Mouse (Mus musculus) limb, embryonic 14.5 days (tissue): ENCODE data around the gene AI464131. TPM values are rescaled to one million over a fixed set of nuclear protein-coding genes. Genes with fewer than 3 reads are reported as not detected.

ENCODE experiments used
- ATAC-seq: fragments of 200-750 bp; cut with Nextera tagmentation; 2 replicates; pipeline ENCODE4 v1.8.0; 2017; ENCODE audit warnings: low read depth, moderate number of reproducible peaks, moderate TSS enrichment; ENCODE audit not compliant: low FRiP score
- DNase-seq: peaks from one replicate; pipeline ENCODE4 v3.0.0-alpha.2; 2015; ENCODE audit warnings: low spot score
- H3K27ac ChIP-seq: fragments of 300-500 bp; sonication (generic); replicated peaks from 2 replicates; pipeline ENCODE4 v1.5.1; 2014; ENCODE audit warnings: low read depth, mild to moderate bottlenecking, low read length, moderate library complexity, mixed read lengths
- H3K27me3 ChIP-seq: fragments of 300-500 bp; sonication (generic); 2 replicates; pipeline ENCODE4 v1.6.1; 2014; ENCODE audit warnings: low read length, mixed read lengths; ENCODE audit not compliant: control insufficient read depth, insufficient read depth
- H3K36me3 ChIP-seq: fragments of 300-500 bp; sonication (generic); 2 replicates; pipeline ENCODE4 v1.6.1; 2014; ENCODE audit warnings: mild to moderate bottlenecking, low read length, moderate library complexity, mixed read lengths; ENCODE audit not compliant: control insufficient read depth, insufficient read depth
- H3K4me1 ChIP-seq: fragments of 300-500 bp; sonication (generic); 2 replicates; pipeline ENCODE4 v1.6.1; 2014; ENCODE audit warnings: antibody characterized with exemption, low read length, mixed read lengths; ENCODE audit not compliant: control insufficient read depth, insufficient read depth
- H3K4me2 ChIP-seq: fragments of 300-500 bp; sonication (generic); replicated peaks from 2 replicates; pipeline ENCODE4 v1.6.1; 2014; ENCODE audit warnings: low read depth, mild to moderate bottlenecking, low read length, moderate library complexity; ENCODE audit not compliant: severe bottlenecking
- H3K4me3 ChIP-seq: fragments of 300-500 bp; sonication (generic); replicated peaks from 2 replicates; pipeline ENCODE4 v1.5.1; 2014; ENCODE audit warnings: low read length
- H3K9ac ChIP-seq: fragments of 300-500 bp; sonication (generic); 2 replicates; pipeline ENCODE4 v1.6.1; 2014; ENCODE audit warnings: mild to moderate bottlenecking, low read depth, low read length, moderate library complexity; ENCODE audit not compliant: severe bottlenecking
- H3K9me3 ChIP-seq: fragments of 300-500 bp; sonication (generic); 2 replicates; pipeline ENCODE4 v1.6.1; 2016; ENCODE audit warnings: low read length; ENCODE audit not compliant: control insufficient read depth
- POLR2A ChIP-seq: fragments of 200-500 bp; IDR thresholded peaks from 2 replicates; pipeline ENCODE4 v1.8.0; 2012; ENCODE audit warnings: inconsistent platforms, mild to moderate bottlenecking, moderate library complexity, borderline replicate concordance; ENCODE audit not compliant: insufficient read depth, insufficient read length; ENCODE audit errors: extremely low read depth
- WGBS: fragments of 180-500 bp; shearing (Covaris S2); extraction: QIAGEN DNeasy Blood & Tissue Kit; methylation state at CpG from one replicate; pipeline ENCODE4 v1.1.7; 2014; 5-methylcytosine and 5-hydroxymethylcytosine counted together
- polyA plus RNA-seq, 2 experiments: library from polyadenylated mRNA; depleted of rRNA in 1 of 2; stranded (reverse) in 1 of 2; unstranded in 1 of 2; fragments of >200 nt; fragmentation: Nextera tagmentation in 1 of 2; extraction: Ambion mirVana in 1 of 2; gene quantifications; 2 replicates each; pipeline versions ENCODE4 v1.2.1 to v1.2.3; 2012 to 2014

Gene AI464131
- polyA plus RNA-seq, 2 experiments: 5.4 to 5.9 TPM

DNA sequence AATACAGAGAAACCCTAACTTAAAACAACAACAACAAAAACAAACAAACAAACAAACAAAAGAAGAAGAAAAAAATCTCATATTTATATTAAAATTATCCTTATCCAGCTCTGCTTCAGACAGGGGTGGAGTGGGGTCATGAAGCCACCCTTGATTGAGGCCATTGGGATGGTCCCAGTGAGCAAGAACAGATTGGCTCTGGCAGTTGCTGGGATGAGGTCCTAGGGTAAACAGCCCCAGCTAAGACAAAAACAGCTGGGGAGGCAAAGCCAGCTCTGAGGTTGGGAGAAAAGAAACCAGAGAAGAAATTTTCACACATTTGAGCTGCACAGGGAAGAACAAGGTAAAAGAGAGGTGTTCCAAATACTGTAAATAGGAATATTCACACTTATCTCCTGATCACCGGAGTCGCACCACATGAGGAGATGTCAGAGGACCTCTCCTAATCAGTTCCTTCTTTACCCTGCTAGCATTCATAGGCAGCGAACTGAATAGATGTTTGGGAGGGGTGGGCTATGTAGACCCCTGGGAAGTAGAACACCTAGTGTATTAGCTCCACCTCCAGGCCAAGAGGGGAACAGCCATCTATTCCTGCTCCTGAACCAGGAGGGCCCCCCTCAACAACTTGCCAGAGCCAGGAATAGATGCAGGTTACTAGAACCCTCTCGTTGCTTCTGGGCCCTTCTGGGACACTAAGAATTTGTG, 24.0 kb downstream of the AI464131 start:
- Histone ChIP-seq H3K4me3 (no peak overlapping the region), H3K27ac (no peak overlapping the region), H3K9me3 (no peaks in the 10 kb centered on the region), H3K9ac (no peak overlapping the region), H3K4me2 (no peak overlapping the region), H3K36me3 (no peaks in the 10 kb centered on the region), H3K4me1 (peaks cover 12% of the 10 kb centered on the region), H3K27me3 (no peaks in the 10 kb centered on the region)
- TF ChIP-seq POLR2A: no peak
- ATAC-seq (no peak), DNase-seq (no peak)
- 55% methylated on average over 4 of the region's 4 CpGs for WGBS

DNA sequence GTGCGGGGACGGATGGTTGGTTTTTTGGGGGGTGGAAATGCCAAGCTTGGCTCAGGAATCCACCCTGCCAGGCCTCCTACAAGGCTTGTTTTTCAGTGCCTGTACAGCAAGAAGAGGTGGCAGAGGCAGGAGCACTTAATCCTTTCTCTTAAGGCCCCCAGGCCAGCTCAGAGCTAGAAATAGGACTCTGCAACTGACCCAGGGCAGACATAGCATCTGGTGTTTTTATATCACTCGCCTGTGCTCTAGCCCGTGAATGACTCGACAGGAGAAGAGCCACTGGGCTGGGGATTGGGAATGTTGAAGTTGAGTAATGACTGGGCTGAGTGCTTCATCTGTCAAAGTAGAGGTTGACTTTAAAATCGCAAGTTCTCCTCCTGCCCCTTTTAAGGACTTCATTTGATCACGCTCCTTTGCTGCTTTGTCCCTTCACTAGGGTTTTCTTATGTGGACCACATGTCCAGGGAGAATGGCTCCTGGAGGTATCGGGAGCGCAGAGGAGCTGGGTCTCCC, 25.2 kb downstream of the AI464131 start:
- no peak for TF ChIP-seq POLR2A
- Histone ChIP-seq H3K36me3 (no peaks in the 10 kb centered on the region), H3K27ac (no peak overlapping the region), H3K9ac (no peak overlapping the region), H3K27me3 (no peaks in the 10 kb centered on the region), H3K4me1 (peaks cover 12% of the 10 kb centered on the region), H3K4me2 (no peak overlapping the region), H3K9me3 (no peaks in the 10 kb centered on the region), H3K4me3 (no peak overlapping the region)
- no peak for ATAC-seq
- no peak for DNase-seq
- 75% methylated on average over 9 of the region's 9 CpGs for WGBS

DNA sequence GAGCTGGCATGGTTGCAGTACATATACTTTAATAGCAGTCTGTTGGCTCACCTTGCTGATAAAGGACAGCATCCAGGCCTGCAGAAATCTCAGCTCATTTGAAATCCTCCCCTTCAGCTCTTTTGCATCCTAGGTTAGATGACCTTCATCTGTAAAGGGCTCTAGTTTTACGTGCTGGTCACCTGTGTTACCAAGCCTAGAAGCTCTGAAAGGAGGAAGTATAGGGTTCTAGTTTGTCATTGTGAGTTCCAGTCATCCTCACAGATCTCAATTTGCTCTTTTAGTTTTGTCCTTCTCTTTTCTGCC, 31.5 kb downstream of the AI464131 start:
- Histone ChIP-seq H3K27ac (no peak overlapping the region), H3K9me3 (no peaks in the 10 kb centered on the region), H3K4me2 (no peak overlapping the region), H3K36me3 (no peaks in the 10 kb centered on the region), H3K4me3 (no peak overlapping the region), H3K4me1 (0 out of 2 replicates have a peak, but pooled peaks cover 6% of the 10 kb centered on the region), H3K27me3 (no peaks in the 10 kb centered on the region), H3K9ac (no peak overlapping the region)
- no peak for TF ChIP-seq POLR2A
- no peak for DNase-seq
- WGBS: 73% methylated on average over 1 of the region's 1 CpGs
- no peak for ATAC-seq

DNA sequence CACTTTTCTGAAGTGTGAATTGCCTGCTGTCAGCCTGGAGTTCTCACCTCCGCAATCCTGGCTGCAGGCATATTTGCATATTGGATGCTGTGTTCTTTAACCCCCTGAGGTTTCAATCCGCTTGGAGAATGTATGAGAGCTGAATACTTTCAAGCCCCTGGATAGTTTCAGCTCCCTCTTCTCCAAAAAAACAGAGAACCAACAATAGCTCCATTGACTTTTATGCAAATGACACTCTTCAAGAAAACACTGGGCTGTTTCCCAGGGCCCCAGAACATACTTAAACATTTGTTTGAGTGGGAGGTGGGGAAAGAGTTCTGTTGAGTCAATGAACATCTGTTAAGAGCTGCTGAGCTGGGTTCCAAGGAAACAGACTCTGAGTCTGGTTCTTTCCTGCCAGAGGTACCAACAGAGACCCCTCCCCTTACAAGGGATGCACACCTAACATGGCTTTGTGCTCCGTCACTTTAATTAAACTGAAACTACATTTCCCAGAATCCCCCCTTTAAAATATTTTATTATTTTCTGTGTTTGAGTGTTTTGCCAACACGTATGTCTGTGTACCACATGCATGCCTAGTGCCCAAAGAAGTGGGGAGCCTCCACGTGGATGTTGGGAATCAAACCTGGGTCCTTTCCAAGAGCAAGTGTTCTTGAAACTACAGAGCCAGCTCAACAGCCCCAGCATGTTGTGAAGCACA, 32.0 kb downstream of the AI464131 start:
- DNase-seq (peak; percentile 5), ATAC-seq (no peak)
- 37% methylated on average over 5 of the region's 5 CpGs for WGBS
- Histone ChIP-seq H3K4me1 (0 out of 2 replicates have a peak, but pooled peaks cover 6% of the 10 kb centered on the region), H3K27ac (no peak overlapping the region), H3K27me3 (no peaks in the 10 kb centered on the region), H3K36me3 (no peaks in the 10 kb centered on the region), H3K9ac (no peak overlapping the region), H3K4me2 (no peak overlapping the region), H3K4me3 (no peak overlapping the region), H3K9me3 (no peaks in the 10 kb centered on the region)
- TF ChIP-seq POLR2A: no peak

DNA sequence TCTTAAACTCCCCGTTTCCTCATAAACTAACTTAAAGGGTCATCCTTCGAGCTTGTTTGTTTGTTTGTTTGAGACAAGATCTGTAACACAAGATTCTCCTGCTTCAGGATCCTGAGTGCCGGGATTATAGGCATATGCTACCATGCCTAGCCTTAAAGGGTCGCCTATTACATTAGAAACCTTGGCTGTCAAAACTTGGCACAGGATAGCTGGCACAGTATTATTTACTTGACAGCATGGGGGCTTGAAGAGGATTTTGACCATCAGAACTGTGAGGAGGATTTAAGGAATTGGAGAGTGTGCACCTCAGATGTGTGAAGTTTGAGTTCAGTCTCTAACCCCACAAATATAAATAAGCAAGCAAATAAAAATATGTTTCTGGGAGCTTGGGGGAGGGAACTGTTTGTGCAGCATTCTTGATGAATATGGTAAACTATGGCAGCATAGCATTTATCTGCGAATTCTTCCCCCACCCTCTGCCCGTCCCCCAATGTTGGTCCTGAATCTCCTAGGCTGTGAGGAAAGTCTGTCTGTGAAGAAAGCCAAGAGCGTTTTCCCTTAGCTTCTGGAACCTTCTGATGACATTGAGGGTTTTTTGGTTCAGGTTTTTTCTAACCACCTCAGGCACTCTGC, 32.7 kb downstream of the AI464131 start:
- ATAC-seq (no peak), DNase-seq (no peak)
- TF ChIP-seq POLR2A: no peak
- H3K9me3 ChIP-seq: no peaks in the 10 kb centered on the region
- no peak overlapping the region for H3K27ac ChIP-seq
- H3K4me3 ChIP-seq: no peak overlapping the region
- H3K4me2 ChIP-seq: no peak overlapping the region
- no peak overlapping the region for H3K9ac ChIP-seq
- 56% methylated on average over 7 of the region's 7 CpGs for WGBS
- no peaks in the 10 kb centered on the region for H3K27me3 ChIP-seq
- no peaks in the 10 kb centered on the region for H3K36me3 ChIP-seq
- H3K4me1 ChIP-seq: 0 out of 2 replicates have a peak, but pooled peaks cover 6% of the 10 kb centered on the region
